Mouse (Mus musculus): ENCODE results near the gene Kif5c. TPM values are rescaled to one million over a fixed set of nuclear protein-coding genes. Genes with fewer than 3 reads are reported as not detected.

Gene Kif5c
- total RNA-seq, 2 experiments from 2014 or later: 1.0 to 1.3 TPM

GRCm38 (mm10) chr2:49712336-49712887 lies 93.3 kb downstream of the Kif5c start:
- intact Hi-C loops (cut with DNase I): no loop called here

GRCm38 (mm10) chr2:49716490-49716889 lies 97.4 kb downstream of the Kif5c start:
- intact Hi-C loops (cut with DNase I): no loop called here
- no peak for DNase-seq (ENCODE audit: low spot score)

More at GRCm38 (mm10) chr2:49712336-49712887, 93.3 kb downstream of the Kif5c start:
- DNase-seq (ENCODE audit: low spot score): no peak

GRCm38 (mm10) chr2:49717437-49718116 lies 98.5 kb downstream of the Kif5c start:
- intact Hi-C loops (cut with DNase I): no loop called here
- DNase-seq (ENCODE audit: low spot score): no peak

- no peak for DNase-seq (ENCODE audit: low spot score)
- intact Hi-C loops (cut with DNase I): no loop called here
These were observed 99.4 kb downstream of the Kif5c start for GRCm38 (mm10) chr2:49718492-49718891.

GRCm38 (mm10) chr2:49718935-49719850 lies 100.1 kb downstream of the Kif5c start:
- intact Hi-C loops (cut with DNase I): no loop called here
- no peak for DNase-seq (ENCODE audit: low spot score)

GRCm38 (mm10) chr2:49719854-49720253 lies 100.8 kb downstream of the Kif5c start:
- intact Hi-C loops (cut with DNase I): no loop called here
- no peak for DNase-seq (ENCODE audit: low spot score)

- DNase-seq (ENCODE audit: low spot score): no peak
- intact Hi-C loops (cut with DNase I): no loop called here
These were observed 101.2 kb downstream of the Kif5c start for GRCm38 (mm10) chr2:49720343-49720742.

- intact Hi-C loops (cut with DNase I): no loop called here
- DNase-seq (ENCODE audit: low spot score): no peak
These were observed 103.2 kb downstream of the Kif5c start for GRCm38 (mm10) chr2:49722331-49722730.

GRCm38 (mm10) chr2:49722983-49723382 lies 103.9 kb downstream of the Kif5c start:
- DNase-seq (ENCODE audit: low spot score): no peak
- intact Hi-C loops (cut with DNase I): no loop called here

GRCm38 (mm10) chr2:49726672-49727071 lies 107.6 kb downstream of the Kif5c start:
- no peak for DNase-seq (ENCODE audit: low spot score)
- intact Hi-C loops (cut with DNase I): loop anchor here (2.0 kb wide), 2 partner anchors 280 to 368 kb away; no protein-coding TSS in a partner anchor

GRCm38 (mm10) chr2:49727199-49727598 lies 108.1 kb downstream of the Kif5c start:
- peak; percentile 37 for DNase-seq (ENCODE audit: low spot score)
- intact Hi-C loops (cut with DNase I): loop anchor here (2.0 kb wide), 2 partner anchors 280 to 368 kb away; no protein-coding TSS in a partner anchor

GRCm38 (mm10) chr2:49727686-49728085 lies 108.6 kb downstream of the Kif5c start:
- DNase-seq (ENCODE audit: low spot score): peak; percentile 24
- intact Hi-C loops (cut with DNase I): loop anchor here (2.0 kb wide), 2 partner anchors 281 to 369 kb away; no protein-coding TSS in a partner anchor

GRCm38 (mm10) chr2:49728896-49729610 lies 110.0 kb downstream of the Kif5c start:
- intact Hi-C loops (cut with DNase I): no loop called here
- DNase-seq (ENCODE audit: low spot score): no peak

GRCm38 (mm10) chr2:49729611-49729969 lies 110.5 kb downstream of the Kif5c start:
- intact Hi-C loops (cut with DNase I): no loop called here
- no peak for DNase-seq (ENCODE audit: low spot score)

GRCm38 (mm10) chr2:49730183-49730582 lies 111.1 kb downstream of the Kif5c start:
- DNase-seq (ENCODE audit: low spot score): no peak
- intact Hi-C loops (cut with DNase I): loop anchor here (5.0 kb wide), 1 partner anchor 818 kb away; no protein-coding TSS in a partner anchor

- intact Hi-C loops (cut with DNase I): loop anchor here (5.0 kb wide), 1 partner anchor 821 kb away; no protein-coding TSS in a partner anchor
- no peak for DNase-seq (ENCODE audit: low spot score)
These were observed 113.9 kb downstream of the Kif5c start for GRCm38 (mm10) chr2:49732745-49733655.

- intact Hi-C loops (cut with DNase I): loop anchor here (2.0 to 5.0 kb wide), 2 partner anchors 375 to 821 kb away; no protein-coding TSS in a partner anchor
- DNase-seq (ENCODE audit: low spot score): no peak
These were observed 114.5 kb downstream of the Kif5c start for GRCm38 (mm10) chr2:49733656-49734008.

- intact Hi-C loops (cut with DNase I): loop anchor here (2.0 to 5.0 kb wide), 2 partner anchors 375 to 822 kb away; no protein-coding TSS in a partner anchor
- no peak for DNase-seq (ENCODE audit: low spot score)
These were observed 115.1 kb downstream of the Kif5c start for GRCm38 (mm10) chr2:49734013-49734780.

All from heart, postnatal 25 days (tissue).